Mouse (Mus musculus) left cerebral cortex, postnatal 36 days (tissue): ENCODE data around the gene Helz. TPM values are rescaled to one million over a fixed set of nuclear protein-coding genes. Genes with fewer than 3 reads are reported as not detected.
"Not testable (repeated sequence)": the region's sequence is repeated elsewhere in the genome, so short reads cannot be mapped to it uniquely, and the experiment has no call there.

Source experiments
- DNase-seq, 2 experiments: peaks; one replicate each; pipeline ENCODE4 v3.0.0; 2021 to 2022; ENCODE audit warnings: low spot score in 2 of 2, mixed read lengths in 1 of 2
- intact Hi-C: fragments of 180-260 bp; cut with DNase I; formaldehyde crosslinking; loops from one replicate; pipeline ENCODE4 v1.15.1; 2025
- total RNA-seq, 2 experiments: library from RNA; stranded (reverse); gene quantifications; 2 replicates each; pipeline ENCODE4 v1.2.3; 2021

Helz gene
- total RNA-seq, 2 experiments from 2014 or later = 41.4 to 54.6 TPM

DNA sequence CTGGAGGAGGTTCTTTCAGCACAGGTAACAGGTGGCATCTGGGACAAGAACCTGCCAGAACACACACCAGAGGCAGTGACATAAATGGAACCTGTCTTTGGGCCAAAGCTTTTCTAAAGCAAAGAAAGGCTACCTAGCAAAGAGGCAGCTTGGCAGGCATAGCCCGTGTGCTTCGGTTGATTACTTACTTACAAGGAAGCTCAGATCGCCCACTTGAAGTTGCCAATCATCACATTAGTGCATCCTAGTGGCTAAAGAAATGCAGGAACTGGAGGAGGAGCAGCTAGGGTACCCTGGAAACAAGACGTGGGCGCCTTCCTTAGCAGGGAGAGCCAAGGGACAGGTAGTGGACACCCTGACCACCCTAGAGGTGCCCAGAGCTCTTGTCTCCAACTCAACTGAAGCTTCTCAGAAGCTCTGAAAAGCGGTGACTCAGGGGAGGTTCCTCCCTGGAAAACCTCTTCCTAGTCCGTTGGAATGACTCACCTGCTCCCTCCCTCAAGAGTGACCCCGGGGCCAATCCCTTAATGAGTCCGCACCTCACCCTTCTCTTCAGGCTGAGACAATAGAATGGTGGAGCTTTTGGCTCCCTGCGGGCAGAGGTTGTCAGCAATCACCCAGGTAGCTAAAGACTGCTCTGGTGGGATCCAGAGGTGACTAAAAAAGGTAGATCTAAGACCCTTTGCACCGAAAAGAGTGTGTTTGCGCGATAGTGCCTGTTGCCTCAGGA is 1.8 kb upstream of the Helz start:
- intact Hi-C loops = loop anchor here (5.0 kb wide), 1 partner anchor 34 kb away; no protein-coding TSS in a partner anchor
- no peak for DNase-seq

DNA sequence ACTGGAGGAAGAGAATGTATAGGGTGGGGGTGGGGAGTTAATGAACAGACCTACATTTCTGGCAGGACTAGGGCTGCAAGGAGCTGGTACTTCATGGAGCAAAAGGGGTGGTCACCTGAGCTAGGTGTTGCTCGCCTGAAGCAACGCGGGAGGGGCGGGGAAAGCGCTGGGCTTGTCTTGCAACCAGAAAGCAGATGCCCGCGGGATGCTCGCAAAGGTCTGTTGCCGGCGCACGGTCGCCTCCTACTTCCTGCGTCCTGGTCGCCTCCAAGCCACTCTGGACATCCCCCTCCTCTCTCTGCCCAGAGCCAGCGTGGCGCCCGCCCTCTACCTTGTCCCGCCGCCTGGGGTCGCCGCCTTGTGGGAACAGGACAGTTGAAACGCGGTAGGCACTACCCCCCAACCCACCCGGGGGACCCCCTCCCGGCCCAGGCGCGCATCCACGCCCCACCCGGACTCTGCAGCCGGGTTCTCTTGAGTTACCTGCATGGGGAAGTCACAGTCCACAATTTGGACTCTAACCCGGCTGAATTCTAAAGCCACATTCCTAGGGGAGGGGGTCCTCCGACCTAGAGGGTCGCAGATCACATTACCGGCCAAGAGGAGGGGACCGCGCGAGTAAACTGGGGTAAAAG is 946 bp upstream of the Helz start:
- no peak for DNase-seq
- intact Hi-C loops = loop anchor here (5.0 kb wide), 1 partner anchor 34 kb away; no protein-coding TSS in a partner anchor

DNA sequence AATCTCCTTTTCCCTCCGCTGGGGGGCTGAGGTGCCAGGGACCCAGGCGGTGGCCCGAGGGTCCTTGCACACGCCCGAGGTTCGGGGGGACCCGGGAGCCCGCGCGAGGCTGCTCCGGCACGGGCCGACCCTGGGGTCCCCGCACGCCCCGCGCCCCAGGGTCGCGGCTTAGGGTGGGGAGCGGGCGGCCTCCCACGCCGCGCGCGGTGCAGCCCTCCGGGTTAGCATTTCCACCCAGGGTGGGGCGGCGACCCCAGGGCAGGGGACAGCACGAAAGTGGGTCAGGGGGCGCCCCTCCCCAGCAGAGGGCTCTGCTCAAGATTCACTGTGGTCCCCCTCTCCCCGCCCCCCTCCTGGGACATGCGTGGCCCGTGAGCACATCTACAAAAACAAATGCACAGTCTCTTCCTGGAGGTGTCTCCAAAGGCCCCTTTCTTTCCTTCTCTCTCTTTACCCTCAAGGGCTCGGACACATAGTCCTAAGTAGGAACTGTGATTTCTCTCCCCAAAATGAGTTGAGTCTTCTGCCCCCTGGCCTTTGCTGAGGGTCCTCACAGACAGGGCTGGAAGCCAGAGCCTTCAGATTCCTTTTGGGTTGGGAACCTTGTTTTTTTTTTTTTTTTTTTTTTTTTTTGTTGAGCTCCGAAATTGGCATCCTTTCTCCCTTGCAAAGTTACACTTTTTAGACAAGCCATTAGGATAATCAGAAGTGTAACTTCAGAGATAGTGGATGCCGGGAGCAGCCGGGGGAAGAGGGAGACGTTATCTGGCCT is 660 bp downstream of the Helz start:
- peak in 1 of 2 experiments; percentile 17 for DNase-seq
- intact Hi-C loops = loop anchor here (5.0 kb wide), 1 partner anchor 36 kb away; no protein-coding TSS in a partner anchor

DNA sequence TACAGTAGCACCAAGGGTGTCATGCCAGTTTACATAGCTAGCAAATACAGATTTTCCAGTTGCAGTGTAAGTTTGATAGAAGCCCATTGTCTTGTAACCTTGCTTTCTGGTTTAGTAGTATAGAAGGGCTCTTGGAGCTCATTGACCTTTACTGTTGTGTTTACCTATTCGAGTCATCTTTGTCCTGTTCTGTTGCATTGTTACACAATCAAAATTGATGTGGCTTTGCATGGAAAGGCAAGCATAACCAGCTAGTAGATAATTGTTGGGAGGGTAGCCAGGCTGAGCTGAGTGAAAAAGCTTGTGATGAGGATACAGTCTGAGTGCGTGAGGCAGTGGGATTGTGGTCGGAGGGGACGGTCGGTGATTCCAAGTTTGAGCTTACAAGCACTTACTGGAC is 12.1 kb downstream of the Helz start:
- no peak for DNase-seq
- intact Hi-C loops = no loop called here

DNA sequence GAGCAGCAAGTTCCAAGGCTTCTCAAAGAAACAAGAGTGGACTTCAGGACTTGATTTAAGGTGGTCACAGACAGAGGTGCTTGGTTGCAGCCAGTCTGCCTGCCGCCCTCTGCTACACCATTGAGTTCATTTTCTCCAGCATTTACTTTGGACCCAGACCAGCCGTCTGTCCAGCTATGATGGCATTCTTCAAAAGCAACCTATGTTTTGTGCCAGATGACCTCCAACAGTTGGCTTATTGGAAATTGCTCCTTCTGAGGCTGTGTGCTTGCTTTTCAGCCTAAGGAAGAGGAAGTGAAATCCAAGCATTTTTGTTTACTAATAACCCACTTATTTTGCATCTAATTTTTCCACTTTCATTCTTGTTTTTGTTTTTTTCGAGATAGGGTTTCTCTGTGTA is 19.7 kb downstream of the Helz start:
- intact Hi-C loops = no loop called here

DNA sequence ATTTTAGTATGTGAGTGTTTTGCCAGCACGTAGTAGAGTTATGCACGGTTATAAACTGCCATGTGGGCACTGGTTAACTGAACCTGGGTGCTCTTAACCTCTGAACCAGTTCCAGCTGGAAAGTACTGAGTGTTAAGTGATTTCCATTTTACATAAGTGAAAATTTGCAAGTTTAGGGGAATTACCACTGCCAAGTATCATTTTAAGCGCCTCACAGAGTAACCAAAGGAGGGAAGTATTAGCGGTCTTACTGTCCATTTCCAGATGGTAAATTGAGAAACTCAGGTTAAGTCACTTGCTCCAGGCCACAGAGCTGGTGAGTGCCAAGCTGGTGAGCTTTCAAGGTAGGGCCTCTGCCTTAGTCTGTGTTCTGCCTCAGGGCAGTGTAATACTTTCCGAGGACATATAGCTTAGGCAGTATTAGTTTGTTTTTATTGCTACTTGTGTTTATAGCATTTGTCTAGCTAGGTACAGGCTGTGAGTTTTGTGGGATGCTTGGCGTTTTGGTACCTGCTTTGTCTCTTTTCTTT is 20.8 kb downstream of the Helz start:
- intact Hi-C loops = no loop called here
- no peak for DNase-seq

More for the DNA sequence above, 19.7 kb downstream of the Helz start:
- no peak for DNase-seq

DNA sequence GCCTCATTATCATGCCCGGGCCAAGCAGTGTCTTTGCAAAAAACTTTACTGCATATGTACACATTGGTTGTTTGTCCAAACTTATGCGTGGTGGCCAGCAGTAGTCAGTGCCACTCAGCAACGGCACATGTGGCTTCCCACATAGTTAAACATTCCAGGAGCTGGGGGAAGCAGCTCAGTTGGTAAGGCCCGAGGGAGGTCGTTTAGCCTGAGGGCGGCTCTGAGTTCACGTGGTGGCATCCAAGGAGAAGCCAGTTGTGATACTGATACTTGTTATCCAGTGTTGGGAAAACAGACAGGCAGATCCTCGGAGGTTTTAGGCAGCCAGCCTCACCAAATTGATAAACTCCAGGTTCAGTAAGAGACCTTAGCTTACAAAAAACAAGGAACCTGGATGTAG is 23.2 kb downstream of the Helz start:
- DNase-seq, intact Hi-C loops: not testable (repeated sequence)

DNA sequence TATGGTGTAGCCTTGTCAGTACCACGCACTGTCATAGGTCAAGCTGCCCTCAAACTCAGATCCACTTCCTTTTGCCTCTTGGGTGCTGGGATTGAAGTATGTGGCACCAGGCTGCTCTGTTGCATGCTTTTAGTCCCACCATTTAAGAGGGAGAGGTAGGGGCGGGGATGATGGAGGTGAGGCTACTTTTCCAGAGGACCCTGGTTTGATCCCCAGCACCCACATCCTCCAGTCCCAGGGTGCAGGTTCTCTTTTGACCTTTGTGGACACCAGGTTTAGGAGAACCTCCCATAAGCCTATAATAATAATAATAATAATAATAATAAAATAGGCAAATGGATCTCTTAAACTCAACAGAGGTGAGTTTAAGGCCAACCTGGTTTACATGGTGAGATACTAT is 23.6 kb downstream of the Helz start:
- intact Hi-C loops = no loop called here
- DNase-seq = no peak

DNA sequence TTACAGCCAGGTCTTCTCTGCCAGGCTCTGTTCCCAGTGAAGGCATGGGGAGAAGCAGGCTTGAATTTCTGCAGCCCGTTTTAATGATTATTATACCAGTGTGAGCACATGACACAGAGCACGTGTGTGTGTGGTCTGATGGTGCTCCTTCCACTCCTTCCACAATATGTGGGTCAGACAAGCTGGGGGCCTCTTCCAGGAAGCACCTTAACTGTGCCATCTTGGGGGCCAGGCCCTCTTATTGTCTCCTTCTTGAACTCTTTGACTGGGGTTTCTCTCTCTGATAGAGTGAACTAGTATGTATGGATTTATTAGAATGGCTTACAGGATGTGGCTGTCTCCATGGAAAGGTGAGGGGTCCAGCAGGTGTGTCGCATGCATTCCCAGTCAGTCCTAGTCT is 24.8 kb downstream of the Helz start:
- no peak for DNase-seq
- intact Hi-C loops = no loop called here

DNA sequence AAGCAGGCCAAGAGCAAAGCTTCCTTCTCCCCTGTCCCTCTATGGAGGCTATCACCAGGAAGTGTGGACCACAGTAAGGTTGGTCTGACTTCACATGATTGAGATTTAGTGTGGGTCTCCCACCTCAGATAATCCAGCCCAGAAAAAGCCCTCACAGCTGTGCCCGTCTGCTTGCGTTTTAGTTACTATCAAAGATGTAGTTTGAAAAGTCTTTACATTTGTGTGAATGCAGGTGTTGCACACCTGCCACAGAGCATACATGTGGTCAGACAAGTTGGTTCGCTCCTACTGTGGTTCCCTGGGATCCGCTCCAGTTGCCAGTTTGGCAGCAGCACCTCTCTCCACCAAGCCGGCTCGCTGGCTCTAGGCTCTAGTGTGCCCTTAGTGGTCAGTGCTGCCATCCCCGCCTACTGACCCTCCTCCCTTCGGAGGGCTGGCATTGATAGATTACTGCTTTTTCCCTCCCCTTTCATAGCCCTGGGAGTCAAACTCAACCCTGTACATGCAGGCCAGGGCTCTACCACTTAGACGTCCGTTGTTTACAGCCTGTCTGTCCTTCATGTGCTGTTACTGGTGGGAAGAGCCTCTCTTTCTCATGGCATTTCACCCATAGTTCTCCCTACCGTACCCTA is 25.4 kb downstream of the Helz start:
- intact Hi-C loops = no loop called here
- no peak for DNase-seq

DNA sequence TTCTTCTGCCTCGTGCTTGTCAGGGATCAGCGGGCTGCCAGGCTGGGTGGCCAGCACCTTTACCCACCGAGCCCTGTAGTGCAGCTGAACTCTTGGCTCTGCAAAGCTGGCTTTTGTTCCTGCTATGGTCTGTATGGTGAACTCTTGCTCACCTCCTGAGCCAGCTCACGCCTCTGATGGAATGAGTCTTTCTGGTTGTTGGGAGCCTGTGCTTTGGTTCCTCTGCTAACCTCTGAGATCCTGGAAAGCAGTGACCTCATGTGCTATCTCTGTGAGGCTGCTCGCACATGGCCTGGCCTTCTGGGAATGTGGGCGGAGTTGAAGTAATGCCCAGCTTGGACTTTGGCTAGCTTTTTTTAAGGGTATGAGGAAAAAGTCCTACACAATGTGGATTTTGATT is 26.1 kb downstream of the Helz start:
- intact Hi-C loops = no loop called here
- DNase-seq = no peak

DNA sequence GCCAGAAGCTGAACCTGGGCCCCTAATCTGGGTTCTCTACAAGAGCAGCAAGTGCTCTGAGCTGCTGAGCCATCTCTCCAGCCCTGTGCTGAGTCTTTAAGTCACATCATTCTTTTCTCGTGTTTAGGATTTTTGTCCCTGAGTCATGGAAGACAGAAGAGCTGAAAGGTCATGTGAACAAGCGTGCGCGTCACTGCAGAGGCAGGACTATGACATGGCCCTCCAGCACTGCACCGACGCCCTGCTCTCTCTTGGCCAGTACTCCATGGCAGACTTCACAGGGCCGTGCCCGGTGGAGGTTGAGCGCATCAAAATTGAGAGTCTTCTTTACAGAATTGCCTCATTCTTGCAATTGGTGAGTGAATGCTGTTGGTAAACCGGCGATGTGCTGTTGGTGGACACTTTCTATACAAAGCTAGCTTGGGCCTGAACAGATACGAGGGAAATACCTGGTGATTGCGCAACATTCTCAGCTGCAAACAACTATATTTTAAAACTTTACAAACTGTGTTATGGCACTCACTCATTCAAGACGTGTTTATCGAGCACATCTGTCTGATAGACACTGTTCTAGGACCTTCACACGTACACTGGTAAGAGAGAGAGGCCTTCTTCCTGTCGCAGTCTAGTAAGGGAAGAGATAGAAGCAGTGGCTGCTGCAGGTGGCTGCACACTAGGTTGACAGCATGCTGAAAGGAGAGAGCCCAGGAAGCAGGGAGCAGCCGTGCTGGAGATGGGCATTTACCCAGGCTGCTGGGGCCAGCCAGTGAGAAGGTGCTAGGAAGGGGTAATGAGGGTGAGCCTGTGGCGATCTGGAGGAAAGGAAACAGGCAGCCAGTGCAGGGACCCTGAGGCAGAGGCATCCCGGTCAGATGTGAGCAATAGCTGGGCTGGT is 27.3 kb downstream of the Helz start:
- intact Hi-C loops = no loop called here

DNA sequence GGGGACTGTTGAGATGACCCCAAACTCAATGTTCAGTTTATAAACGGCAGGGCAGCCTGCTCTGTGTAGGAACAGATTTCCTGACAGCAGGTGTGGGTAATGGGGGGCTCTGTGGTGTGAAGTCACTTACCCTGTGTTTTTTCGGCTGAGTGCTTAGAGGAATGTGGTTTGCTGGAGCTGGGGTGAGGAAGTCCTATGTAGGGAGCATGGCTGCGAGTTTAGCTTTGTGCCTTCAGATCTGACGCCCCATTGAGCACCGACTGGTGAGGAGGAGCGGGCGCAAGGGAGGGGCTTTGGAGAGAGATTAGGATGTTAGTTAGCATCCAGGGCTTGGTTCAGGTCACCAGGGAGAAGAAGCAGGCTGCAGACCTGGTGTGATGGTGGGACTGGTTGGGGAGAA is 28.5 kb downstream of the Helz start:
- intact Hi-C loops = no loop called here
- no peak for DNase-seq

More for the DNA sequence above, 27.3 kb downstream of the Helz start:
- no peak for DNase-seq

DNA sequence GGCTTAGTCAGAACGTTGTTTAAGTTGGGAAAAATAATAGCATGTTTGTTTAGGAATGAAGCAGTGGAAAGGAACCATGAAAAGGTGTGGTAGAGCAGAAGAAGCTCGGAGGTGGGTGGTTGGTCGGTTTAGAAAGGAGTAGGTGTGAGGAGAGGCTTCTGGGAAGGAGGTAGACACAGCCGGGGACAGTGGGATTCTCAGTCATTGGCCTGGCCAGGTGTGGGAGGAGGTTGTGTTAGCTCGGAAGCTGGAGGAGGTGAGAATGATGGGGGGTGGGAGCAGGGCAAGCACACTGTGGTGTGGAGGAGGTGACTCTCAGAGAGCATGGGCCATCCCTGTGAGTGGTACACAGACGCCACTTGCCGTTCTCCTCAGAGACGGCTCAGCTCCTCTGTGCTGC is 29.7 kb downstream of the Helz start:
- DNase-seq = peak; percentile 43 to 58

DNA sequence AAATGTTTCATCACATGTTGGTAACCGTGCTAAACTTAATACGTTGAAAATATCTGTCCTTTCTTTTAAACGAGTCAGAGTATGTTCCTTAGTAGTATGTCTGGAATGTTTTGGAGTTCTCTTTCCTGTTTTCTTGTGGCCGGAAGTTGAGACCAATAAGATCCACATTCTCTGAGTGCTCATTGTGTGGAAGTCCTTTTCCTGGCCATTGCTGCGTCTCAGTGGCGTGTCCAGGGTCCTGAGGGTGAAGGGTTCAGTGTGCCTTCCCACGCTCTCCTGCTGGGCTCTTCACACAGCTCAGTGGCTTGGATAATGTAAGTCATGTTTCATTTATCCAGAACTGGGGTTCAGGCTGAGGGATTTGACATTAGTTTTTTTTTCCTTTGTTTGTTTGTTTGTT is 30.5 kb downstream of the Helz start:
- intact Hi-C loops = no loop called here
- DNase-seq = no peak

More for the DNA sequence above, 29.7 kb downstream of the Helz start:
- intact Hi-C loops = no loop called here

DNA sequence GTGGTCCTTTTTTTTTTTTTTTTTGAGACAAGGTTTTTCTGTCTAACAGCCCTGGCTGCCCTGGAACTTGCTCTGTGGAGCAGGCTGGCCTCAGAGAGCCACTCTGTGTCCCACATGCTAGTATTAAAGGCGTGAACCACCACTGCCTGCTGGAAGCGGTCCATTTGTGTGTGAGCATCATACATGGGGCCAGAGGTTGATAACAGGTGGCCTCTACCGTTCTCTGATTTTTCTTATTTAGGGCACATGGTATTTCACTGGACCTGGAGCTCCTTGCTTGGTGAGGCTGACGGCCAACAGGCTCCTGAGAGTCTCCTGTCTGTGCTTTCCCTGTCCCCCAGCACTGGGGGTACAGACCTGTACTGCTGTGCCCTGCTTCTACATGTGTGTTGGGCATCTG is 33.1 kb downstream of the Helz start:
- no peak for DNase-seq
- intact Hi-C loops = no loop called here

DNA sequence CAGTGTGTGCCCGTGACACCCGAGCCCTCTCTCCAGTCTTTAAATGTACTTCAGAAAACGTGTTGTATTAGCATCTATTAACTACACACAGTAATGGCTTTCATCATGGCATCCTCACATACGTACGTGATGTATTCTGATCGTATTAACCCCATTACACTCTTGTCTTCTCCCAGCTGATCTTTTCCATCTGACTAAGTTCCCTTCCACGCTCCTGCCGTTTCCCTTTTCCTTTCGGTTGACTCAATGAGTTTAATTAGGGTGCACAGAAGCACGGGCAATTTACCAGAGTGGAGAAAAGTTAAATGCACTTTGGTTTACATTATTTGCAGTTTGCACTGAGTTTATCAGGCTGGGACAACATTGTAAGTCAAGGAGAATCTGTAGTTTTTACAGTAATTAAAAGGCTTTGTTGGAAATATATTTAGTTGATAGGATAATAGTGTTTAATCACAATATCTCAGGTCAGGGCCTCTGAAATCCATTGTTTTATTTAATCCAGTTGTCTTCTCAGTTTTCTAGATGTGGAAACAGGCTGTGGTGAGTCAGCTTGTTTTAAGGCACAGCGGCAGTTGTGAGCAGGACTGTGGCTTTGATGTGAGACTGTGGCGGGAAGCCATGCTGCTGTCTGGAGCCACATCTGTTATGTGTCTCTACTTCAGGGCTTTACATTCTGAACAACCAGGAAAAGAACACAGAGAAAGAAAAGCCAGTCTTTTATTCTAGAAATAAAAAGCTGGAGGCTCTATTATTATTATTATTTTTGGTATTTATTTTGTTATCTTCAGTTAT is 37.1 kb downstream of the Helz start:
- intact Hi-C loops = no loop called here
- no peak for DNase-seq

DNA sequence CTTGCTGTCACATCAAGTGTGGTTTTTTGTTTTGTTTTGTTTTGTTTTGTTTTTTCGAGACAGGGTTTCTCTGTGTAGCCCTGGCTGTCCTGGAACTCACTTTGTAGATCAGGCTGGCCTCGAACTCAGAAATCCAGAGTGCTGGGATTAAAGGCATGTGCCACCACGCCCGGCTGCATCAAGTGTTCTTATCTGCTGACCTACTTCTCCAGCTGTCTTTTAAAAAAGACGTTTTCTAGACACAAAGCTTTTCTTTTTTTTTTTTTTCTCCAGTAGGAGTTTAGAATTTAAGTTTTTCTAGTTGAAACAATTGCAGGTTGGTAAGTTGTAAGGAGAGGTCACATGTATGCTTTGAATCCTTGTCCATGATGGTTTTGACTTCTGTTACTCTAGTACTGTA is 38.4 kb downstream of the Helz start:
- DNase-seq, intact Hi-C loops: not testable (repeated sequence)
